Mouse (Mus musculus) small intestine, adult 2 months (tissue): ENCODE measurements around the gene Fam151b. TPM values are rescaled to one million over a fixed set of nuclear protein-coding genes. Genes with fewer than 3 reads are reported as not detected.

ENCODE experiments used
- H3K27ac ChIP-seq: fragments of 200-500 bp; 2 replicates; pipeline ENCODE4 v1.5.1; 2012; ENCODE audit warnings: low read depth, low read length, control low read depth, inconsistent platforms; ENCODE audit not compliant: insufficient read depth
- H3K27me3 ChIP-seq: fragments of 200-500 bp; 2 replicates; pipeline ENCODE4 v1.6.1; 2012; ENCODE audit warnings: mild to moderate bottlenecking, moderate library complexity, low read length, inconsistent platforms; ENCODE audit not compliant: control insufficient read depth, insufficient read depth
- H3K36me3 ChIP-seq: fragments of 200-500 bp; 2 replicates; pipeline ENCODE4 v1.6.1; 2012; ENCODE audit warnings: mild to moderate bottlenecking, low read length, control low read depth, inconsistent platforms; ENCODE audit not compliant: control insufficient read depth, insufficient read depth
- H3K4me1 ChIP-seq: fragments of 200-500 bp; 2 replicates; pipeline ENCODE4 v1.6.1; 2012; ENCODE audit warnings: low read length, inconsistent platforms, mixed read lengths; ENCODE audit not compliant: control insufficient read depth, insufficient read depth, insufficient read length
- H3K4me3 ChIP-seq: fragments of 200-500 bp; 2 replicates; pipeline ENCODE4 v1.5.1; 2012; ENCODE audit warnings: low read depth, mild to moderate bottlenecking, control low read depth, inconsistent platforms, low read length, moderate library complexity
- CTCF ChIP-seq: fragments of 200-500 bp; IDR thresholded peaks from 2 replicates; pipeline ENCODE4 v1.5.1; 2012; ENCODE audit warnings: low read depth, mild to moderate bottlenecking, control low read depth, inconsistent platforms, low read length, moderate library complexity, mixed read lengths; ENCODE audit not compliant: insufficient replicate concordance, insufficient read length; ENCODE audit errors: extremely low read depth
- POLR2A ChIP-seq: fragments of 200-500 bp; IDR thresholded peaks from 2 replicates; pipeline ENCODE4 v1.6.1; 2012; ENCODE audit warnings: low read depth, mild to moderate bottlenecking, control low read depth, inconsistent platforms, low read length, moderate library complexity
- WGBS: fragments of 180-500 bp; shearing (Covaris S2); methylation state at CpG from one replicate; pipeline ENCODE4 v1.1.7; 2018; 5-methylcytosine and 5-hydroxymethylcytosine counted together
- polyA plus RNA-seq: library from polyadenylated mRNA; depleted of rRNA; stranded (reverse); fragments of >200 nt; gene quantifications from 2 replicates; pipeline ENCODE4 v1.2.3, GENCODE M21; 2012

Gene Fam151b
- polyA plus RNA-seq, 1 experiment = 1.1 TPM

GRCm38 (mm10) chr13:92504871-92505270, 21.1 kb upstream of the Fam151b start:
- no peak overlapping the region for H3K27ac ChIP-seq
- H3K36me3 ChIP-seq = peaks cover 21% of the 10 kb centered on the region
- TF ChIP-seq POLR2A (no peak), CTCF (no peak)
- no peak overlapping the region for H3K4me3 ChIP-seq
- no peaks in the 10 kb centered on the region for H3K4me1 ChIP-seq
- no peaks in the 10 kb centered on the region for H3K27me3 ChIP-seq
- WGBS = 89% methylated on average over 12 of the region's 12 CpGs

GRCm38 (mm10) chr13:92491923-92492322, 8.1 kb upstream of the Fam151b start:
- H3K36me3 ChIP-seq = peaks cover 22% of the 10 kb centered on the region
- H3K27ac ChIP-seq = no peak overlapping the region
- TF ChIP-seq POLR2A (no peak), CTCF (no peak)
- no peak overlapping the region for H3K4me3 ChIP-seq
- WGBS = 93% methylated on average over 1 of the region's 1 CpGs
- no peaks in the 10 kb centered on the region for H3K27me3 ChIP-seq
- H3K4me1 ChIP-seq = no peaks in the 10 kb centered on the region

- TF ChIP-seq CTCF = no peak
- TF ChIP-seq POLR2A = no peak
- Histone ChIP-seq H3K36me3 (peaks cover 22% of the 10 kb centered on the region), H3K27ac (no peak overlapping the region), H3K27me3 (no peaks in the 10 kb centered on the region), H3K4me3 (no peak overlapping the region), H3K4me1 (no peaks in the 10 kb centered on the region)
- 60% methylated on average over 4 of the region's 4 CpGs for WGBS
Observed at GRCm38 (mm10) chr13:92490817-92491216, 7.0 kb upstream of the Fam151b start.

GRCm38 (mm10) chr13:92483348-92483747, 467 bp downstream of the Fam151b start:
- TF ChIP-seq CTCF = peak; percentile 61; the same call in 1 of the 2 replicates
- TF ChIP-seq POLR2A = no peak
- no peaks in the 10 kb centered on the region for H3K4me1 ChIP-seq
- H3K4me3 ChIP-seq = peak overlapping the region; percentile 68
- H3K36me3 ChIP-seq = peaks cover 2% of the 10 kb centered on the region; the same call in 1 of the 2 replicates
- H3K27me3 ChIP-seq = no peaks in the 10 kb centered on the region
- 6% methylated on average over 3 of the region's 3 CpGs for WGBS
- H3K27ac ChIP-seq = peak overlapping the region; percentile 27; the same call in 1 of the 2 replicates

- TF ChIP-seq CTCF = no peak
- no peak for TF ChIP-seq POLR2A
- H3K4me1 ChIP-seq = no peaks in the 10 kb centered on the region
- peaks cover 6% of the 10 kb centered on the region; the same call in 1 of the 2 replicates for H3K36me3 ChIP-seq
- WGBS = 76% methylated on average over 2 of the region's 2 CpGs
- H3K27ac ChIP-seq = no peak overlapping the region
- no peaks in the 10 kb centered on the region for H3K27me3 ChIP-seq
- no peak overlapping the region for H3K4me3 ChIP-seq
Observed at GRCm38 (mm10) chr13:92470151-92470550, 13.7 kb downstream of the Fam151b start.

GRCm38 (mm10) chr13:92469381-92469780, 14.4 kb downstream of the Fam151b start:
- 65% methylated on average over 2 of the region's 2 CpGs for whole genome bisulfite sequencing
- TF ChIP-seq POLR2A (no peak), CTCF (no peak)
- no peak overlapping the region for H3K27ac ChIP-seq
- no peak overlapping the region for H3K4me3 ChIP-seq
- H3K4me1 ChIP-seq = no peaks in the 10 kb centered on the region
- H3K36me3 ChIP-seq = peaks cover 6% of the 10 kb centered on the region; the same call in 1 of the 2 replicates
- H3K27me3 ChIP-seq = no peaks in the 10 kb centered on the region

- no peak for TF ChIP-seq POLR2A
- TF ChIP-seq CTCF = no peak
- Histone ChIP-seq H3K4me3 (no peak overlapping the region), H3K4me1 (no peaks in the 10 kb centered on the region), H3K27me3 (no peaks in the 10 kb centered on the region), H3K27ac (no peak overlapping the region), H3K36me3 (peaks cover 4% of the 10 kb centered on the region; the same call in 1 of the 2 replicates)
- WGBS = 83% methylated on average over 9 of the region's 9 CpGs
Observed at GRCm38 (mm10) chr13:92467891-92468290, 15.9 kb downstream of the Fam151b start.
